Mouse (Mus musculus): ENCODE results near the gene Olfr203. TPM values are rescaled to one million over a fixed set of nuclear protein-coding genes. Genes with fewer than 3 reads are reported as not detected.

Olfr203 gene
- polyA plus RNA-seq, 1 experiment from 2014 or later: not detected

Other genes starting within 250 kb of the Olfr203 start
- gene Olfr190, start 220.9 kb upstream of the Olfr203 start, polyA plus RNA-seq (2015; fragmentation: Nextera tagmentation; extraction: Ambion mirVana): not detected in 2 replicates
- not detected in 2 replicates for gene Olfr191, start 209.1 kb upstream of the Olfr203 start, polyA plus RNA-seq (2015; fragmentation: Nextera tagmentation; extraction: Ambion mirVana)
- gene Olfr193, start 187.0 kb upstream of the Olfr203 start, polyA plus RNA-seq (2015; fragmentation: Nextera tagmentation; extraction: Ambion mirVana): not detected in 2 replicates
- gene Olfr194, start 177.8 kb upstream of the Olfr203 start, polyA plus RNA-seq (2015; fragmentation: Nextera tagmentation; extraction: Ambion mirVana): not detected in 2 replicates
- gene Olfr195, start 151.8 kb upstream of the Olfr203 start, polyA plus RNA-seq (2015; fragmentation: Nextera tagmentation; extraction: Ambion mirVana): not detected in 2 replicates
- not detected in 2 replicates for gene Olfr196, start 128.4 kb upstream of the Olfr203 start, polyA plus RNA-seq (2015; fragmentation: Nextera tagmentation; extraction: Ambion mirVana)
- not detected in 2 replicates for gene Olfr198, start 95.3 kb upstream of the Olfr203 start, polyA plus RNA-seq (2015; fragmentation: Nextera tagmentation; extraction: Ambion mirVana)
- gene Olfr199, start 79.1 kb upstream of the Olfr203 start, polyA plus RNA-seq (2015; fragmentation: Nextera tagmentation; extraction: Ambion mirVana): not detected in 2 replicates
- gene Olfr201, start 26.2 kb upstream of the Olfr203 start, polyA plus RNA-seq (2015; fragmentation: Nextera tagmentation; extraction: Ambion mirVana): not detected in 2 replicates
- gene Olfr202, start 12.1 kb upstream of the Olfr203 start, polyA plus RNA-seq (2015; fragmentation: Nextera tagmentation; extraction: Ambion mirVana): not detected in 2 replicates
- not detected in 2 replicates for gene Olfr204, start 19.4 kb downstream of the Olfr203 start, polyA plus RNA-seq (2015; fragmentation: Nextera tagmentation; extraction: Ambion mirVana)
- gene Olfr205, start 32.3 kb downstream of the Olfr203 start, polyA plus RNA-seq (2015; fragmentation: Nextera tagmentation; extraction: Ambion mirVana): not detected in 2 replicates
- gene Olfr206, start 50.4 kb downstream of the Olfr203 start, polyA plus RNA-seq (2015; fragmentation: Nextera tagmentation; extraction: Ambion mirVana): not detected in 2 replicates
- not detected in 2 replicates for gene Olfr209, start 65.1 kb downstream of the Olfr203 start, polyA plus RNA-seq (2015; fragmentation: Nextera tagmentation; extraction: Ambion mirVana)
- gene Gabrr3, start 108.5 kb downstream of the Olfr203 start, polyA plus RNA-seq (2015; fragmentation: Nextera tagmentation; extraction: Ambion mirVana): not detected in 2 replicates
- gene Riox2, start 172.9 kb downstream of the Olfr203 start, polyA plus RNA-seq (2015; fragmentation: Nextera tagmentation; extraction: Ambion mirVana): 23.6 and 24.8 TPM in 2 replicates